Mouse (Mus musculus): ENCODE data around the gene Gm9195. TPM values are rescaled to one million over a fixed set of nuclear protein-coding genes. Genes with fewer than 3 reads are reported as not detected.

Gm9195 gene
- total RNA-seq (2021), result not detected
- long read RNA-seq, result 0 reads

DNA sequence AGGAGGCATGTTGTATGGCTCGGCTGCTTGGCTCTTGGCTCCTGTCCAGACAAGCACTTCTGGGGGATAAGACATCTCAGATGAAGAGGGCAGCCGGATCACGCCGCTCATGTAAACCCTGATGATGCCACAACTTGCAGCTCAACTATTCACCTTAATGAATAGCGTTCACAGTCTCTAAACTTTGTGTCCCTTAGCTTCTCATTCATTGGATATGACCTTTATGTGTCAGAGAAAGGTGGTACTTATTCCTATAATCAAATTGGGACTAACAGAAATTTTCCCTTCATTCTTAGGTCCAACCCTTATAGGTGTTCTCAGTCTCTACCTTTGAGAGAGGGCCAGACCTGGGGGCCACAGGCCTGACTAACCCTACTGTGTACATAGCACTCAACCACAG, at the start of gene Gm9195:
Gm9195 (minus strand) TSS at position 101 of the 400 bp plus-strand sequence.
- DNase-seq (ENCODE audit: low spot score in 2 of 2), result no peak

- DNase-seq (ENCODE audit: low spot score in 2 of 2), result no peak
Observed at GRCm38 (mm10) chr14:72536392-72537017, 44.9 kb upstream of the Gm9195 start.

DNA sequence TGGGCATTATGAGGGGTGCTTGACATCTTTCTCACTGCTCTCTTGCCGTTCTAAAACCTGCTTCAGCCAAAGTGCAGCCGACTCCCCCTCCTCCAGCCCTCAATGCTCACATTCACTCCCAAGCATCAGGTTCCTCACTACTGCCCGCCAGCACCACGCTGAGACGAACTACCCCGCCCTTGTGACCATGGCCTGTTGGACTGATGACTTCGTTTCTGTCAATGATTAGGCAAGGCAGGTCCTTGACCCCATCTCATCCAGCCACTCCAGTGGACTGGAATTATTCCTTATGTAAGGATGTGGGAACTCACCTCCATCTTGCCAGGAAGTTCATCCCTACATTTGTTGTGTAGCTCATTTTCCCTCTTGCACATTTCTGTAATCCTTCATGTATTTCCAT, 42.2 kb upstream of the Gm9195 start:
- no peak for DNase-seq (ENCODE audit: low spot score in 2 of 2)

GRCm38 (mm10) chr14:72532028-72532917, 40.6 kb upstream of the Gm9195 start:
- no peak for DNase-seq (ENCODE audit: low spot score in 2 of 2)

DNA sequence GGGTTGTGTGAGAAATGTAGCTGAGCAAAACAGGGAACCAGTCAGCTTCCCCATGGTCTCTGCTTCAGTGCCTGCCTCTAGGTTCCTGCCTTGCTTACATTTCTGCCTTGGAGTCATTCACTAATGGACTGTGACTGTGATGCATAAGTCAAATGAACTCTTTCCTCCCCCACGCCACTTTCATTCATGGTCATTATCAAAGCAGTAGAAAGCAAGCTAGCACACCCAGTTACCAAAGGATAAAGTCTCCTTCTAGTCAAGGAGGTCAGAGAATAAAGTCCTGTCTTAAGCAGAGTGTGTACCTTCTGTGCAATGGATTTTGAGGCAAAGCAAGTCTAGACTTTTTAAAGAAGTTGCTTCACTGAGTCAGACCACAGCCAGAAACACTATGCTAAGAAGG, 35.5 kb upstream of the Gm9195 start:
- no peak for DNase-seq (ENCODE audit: low spot score in 2 of 2)

GRCm38 (mm10) chr14:72519561-72519960, 27.9 kb upstream of the Gm9195 start:
- no peak for DNase-seq (ENCODE audit: low spot score in 2 of 2)

GRCm38 (mm10) chr14:72518786-72519185, 27.1 kb upstream of the Gm9195 start:
- no peak for DNase-seq (ENCODE audit: low spot score in 2 of 2)

DNA sequence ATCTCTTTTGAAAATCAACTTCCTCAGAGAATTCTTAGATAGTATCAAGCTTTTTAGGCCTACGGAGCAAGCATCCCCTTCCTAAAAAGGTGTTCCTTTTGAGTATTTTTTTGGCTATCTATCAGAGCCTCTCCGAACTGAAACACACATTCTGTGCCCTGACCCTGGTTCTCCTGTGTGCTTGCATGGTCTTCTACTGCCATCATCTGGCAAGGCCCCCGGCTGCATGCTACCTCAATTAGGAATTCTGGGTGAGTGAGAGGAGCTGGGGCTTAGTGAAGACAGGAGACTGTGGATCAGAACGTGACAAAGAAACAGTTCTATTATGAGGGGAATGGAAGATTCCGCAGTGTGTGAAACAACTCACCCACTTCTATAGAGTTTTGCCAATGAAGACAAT, 24.7 kb upstream of the Gm9195 start:
- DNase-seq (ENCODE audit: low spot score in 2 of 2), result peak in 1 of 2 experiments; percentile 51

DNA sequence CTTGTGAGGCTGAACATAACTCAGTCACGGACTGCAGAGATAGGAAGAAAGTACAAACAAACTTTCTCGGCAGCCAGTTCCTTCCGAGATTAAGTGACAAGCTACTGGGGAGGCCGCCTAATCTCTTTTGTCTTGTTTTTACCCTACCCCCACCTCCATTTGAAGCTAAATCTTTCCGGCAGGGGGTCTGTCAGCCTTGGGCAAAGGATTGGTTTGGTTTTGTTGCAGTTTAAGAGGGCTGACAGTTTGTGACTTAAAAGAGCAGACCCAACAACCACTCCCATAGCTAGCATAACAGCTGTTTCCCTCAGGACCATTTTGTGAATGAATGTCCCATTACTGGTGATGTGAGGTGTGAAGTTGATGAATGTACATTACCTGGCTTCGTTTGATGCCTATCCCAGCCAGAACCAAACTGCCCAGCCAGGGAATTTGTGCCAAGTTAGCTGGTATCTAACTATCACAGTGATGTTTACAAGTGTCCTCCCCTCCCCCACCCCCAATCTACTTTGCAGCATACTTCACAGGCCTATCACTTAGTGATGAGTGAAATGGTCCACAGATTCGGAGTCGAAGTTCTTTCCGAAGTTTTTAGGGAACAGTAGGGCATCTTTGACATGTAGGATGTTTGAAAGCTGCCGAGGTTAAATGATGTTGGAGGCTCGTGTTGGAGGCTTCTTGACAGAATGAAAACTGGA, 15.2 kb upstream of the Gm9195 start:
- DNase-seq (ENCODE audit: low spot score in 2 of 2), result no peak

- no peak for DNase-seq (ENCODE audit: low spot score in 2 of 2)
Observed at GRCm38 (mm10) chr14:72506018-72506722, 14.5 kb upstream of the Gm9195 start.

GRCm38 (mm10) chr14:72504985-72505384, 13.3 kb upstream of the Gm9195 start:
- DNase-seq (ENCODE audit: low spot score in 2 of 2), result no peak

DNA sequence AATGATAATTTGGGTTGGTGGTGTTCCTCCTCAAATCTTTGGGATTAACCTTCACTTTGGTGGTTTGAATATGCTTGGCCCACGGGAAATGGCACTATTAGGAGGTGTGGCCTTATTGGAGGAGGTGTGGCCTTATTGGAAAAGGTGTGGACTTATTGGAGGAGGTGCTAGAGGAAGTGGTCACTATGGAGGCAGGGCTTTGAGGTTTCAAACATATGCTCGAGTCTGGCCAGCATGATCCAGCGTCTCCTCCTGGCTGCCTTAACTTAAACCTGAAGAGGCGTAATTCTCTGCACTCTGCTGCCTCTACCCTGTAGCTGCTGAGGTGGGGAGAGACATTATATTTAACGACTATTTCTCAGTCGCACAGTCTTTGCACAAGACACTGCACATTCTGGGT, 11.6 kb upstream of the Gm9195 start:
- no peak for DNase-seq (ENCODE audit: low spot score in 2 of 2)

DNA sequence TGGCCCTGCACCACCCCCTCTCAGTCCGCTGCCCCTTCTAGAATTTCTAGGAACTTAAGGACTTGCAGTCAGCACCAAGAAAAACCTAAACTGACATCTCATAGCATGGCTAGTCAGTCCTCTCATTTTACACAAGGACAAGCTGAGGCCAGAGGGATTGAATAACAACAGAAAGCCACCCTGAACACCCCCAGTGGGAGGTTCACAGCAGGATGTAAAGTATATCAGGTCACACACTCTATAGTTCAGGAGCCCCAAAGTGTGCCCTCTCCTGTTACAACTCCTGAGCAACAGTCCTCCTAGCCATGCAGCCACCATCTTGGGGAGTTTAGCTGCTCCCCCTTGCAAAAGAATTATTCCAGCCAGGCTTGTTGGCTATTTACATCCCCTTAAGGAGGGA, 2.1 kb upstream of the Gm9195 start:
- DNase-seq (ENCODE audit: low spot score in 2 of 2), result no peak

DNA sequence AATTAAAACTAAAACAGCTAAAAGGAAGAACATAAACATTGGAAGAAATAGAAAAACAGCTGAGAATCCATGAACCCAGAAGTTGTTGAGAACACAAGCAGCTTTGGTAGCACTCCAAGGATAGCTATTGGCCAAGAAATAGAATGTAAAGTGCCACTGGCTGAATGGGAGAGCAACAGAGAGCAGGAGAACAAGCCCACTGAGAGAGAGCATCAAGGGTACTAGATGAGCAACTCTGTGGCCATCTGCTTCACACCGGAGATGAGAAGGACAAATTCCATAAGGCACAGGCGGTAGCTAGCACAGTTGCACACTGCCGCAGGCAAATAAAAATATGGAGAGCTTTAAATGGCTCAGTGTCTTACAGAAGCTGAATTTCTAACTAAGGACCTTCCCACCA, 1.3 kb downstream of the Gm9195 start:
- DNase-seq (ENCODE audit: low spot score in 2 of 2), result peak; percentile 5 to 51

DNA sequence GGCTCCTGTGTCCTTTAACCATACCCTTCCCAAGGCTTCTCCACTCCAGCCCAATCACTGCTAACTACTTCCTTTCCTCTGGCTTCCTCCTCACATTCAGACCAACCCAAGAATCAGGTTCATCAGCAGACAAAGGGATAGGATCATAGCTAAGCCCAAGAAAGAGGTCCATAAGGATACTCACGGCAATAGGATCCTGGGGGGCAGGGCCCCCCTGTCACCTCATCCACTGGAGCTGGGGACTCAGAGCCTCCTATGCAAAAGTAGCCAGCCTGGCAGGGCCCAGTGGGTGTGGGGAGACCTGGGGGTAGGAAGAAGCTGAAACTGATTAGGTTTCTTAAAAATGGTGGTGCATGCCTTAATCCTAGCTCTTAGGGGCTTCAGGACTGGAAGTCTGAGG, 17.1 kb downstream of the Gm9195 start:
- no peak for DNase-seq (ENCODE audit: low spot score in 2 of 2)

DNA sequence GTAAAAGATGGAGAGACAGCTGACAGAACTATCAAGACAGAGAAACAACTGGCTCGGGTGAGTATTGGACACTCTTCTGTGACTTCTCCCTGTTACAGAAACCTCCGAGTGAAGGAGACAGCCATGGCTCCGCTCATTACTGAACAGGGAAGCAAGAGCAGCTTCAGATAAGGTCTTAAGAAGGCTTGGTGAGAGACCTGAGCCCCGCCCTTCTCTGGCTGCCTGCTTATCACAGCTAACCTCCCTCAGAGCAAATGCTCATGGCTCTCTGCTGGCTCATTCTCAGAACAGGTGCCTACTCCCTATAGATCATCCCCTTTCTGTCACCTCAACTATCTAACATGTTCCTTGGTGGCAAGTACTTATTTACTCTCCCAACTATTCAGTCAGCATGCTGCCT, 23.2 kb downstream of the Gm9195 start:
- DNase-seq (ENCODE audit: low spot score in 2 of 2), result no peak

- no peak for DNase-seq (ENCODE audit: low spot score in 2 of 2)
Observed at GRCm38 (mm10) chr14:72466384-72466783, 25.3 kb downstream of the Gm9195 start.

DNA sequence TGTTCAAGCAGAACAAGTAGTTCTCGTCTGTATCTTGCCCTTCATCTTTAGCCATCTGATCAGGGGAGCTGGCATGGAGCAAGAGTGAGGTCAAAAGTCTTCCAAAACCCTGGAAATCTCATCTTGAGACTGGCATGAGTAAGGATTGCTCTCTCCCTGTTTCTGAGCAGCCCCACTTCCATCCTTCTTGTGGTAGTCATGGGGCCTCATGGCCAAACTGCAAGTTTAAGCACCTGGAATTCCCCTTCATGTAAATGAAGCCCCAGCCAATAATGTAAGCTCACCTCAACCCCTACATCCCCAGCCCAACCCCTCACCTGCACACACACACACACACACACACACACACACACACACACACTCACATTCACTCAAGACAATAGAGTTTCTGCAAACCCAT, 30.0 kb downstream of the Gm9195 start:
- no peak for DNase-seq (ENCODE audit: low spot score in 2 of 2)

DNA sequence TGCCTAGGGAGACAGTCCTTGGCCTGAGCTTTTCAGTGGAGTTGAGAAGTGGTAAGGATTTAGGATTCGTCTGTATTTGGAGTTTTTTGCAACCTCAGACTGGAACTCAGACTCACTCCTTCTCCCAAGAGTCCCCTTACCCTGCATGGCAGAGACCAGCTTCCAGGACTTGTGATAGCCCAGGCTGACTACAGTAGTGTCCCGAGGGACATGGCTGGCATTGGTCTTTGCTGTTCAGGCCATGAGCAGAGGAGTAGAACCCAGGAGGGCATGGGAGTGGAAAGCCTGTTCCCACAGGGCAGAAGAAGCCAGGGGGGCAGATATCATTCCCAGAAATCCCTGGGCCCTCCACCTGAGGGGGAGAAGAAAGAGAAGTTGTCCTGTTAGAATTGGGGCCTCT, 31.3 kb downstream of the Gm9195 start:
- no peak for DNase-seq (ENCODE audit: low spot score in 2 of 2)

- no peak for DNase-seq (ENCODE audit: low spot score in 2 of 2)
Observed at GRCm38 (mm10) chr14:72458930-72459329, 32.7 kb downstream of the Gm9195 start.
